Mouse (Mus musculus) lung, embryonic 15.5 days (tissue): ENCODE results near the gene Gm42417. TPM values are rescaled to one million over a fixed set of nuclear protein-coding genes. Genes with fewer than 3 reads are reported as not detected.
A peak's percentile ranks its signal among the peaks of the same experiment; 100 is the strongest.

Experiments
- ATAC-seq: fragments of 200-750 bp; cut with Nextera tagmentation; 2 replicates; pipeline ENCODE4 v1.8.0; 2017; ENCODE audit warnings: moderate number of reproducible peaks, borderline replicate concordance; ENCODE audit not compliant: low FRiP score, low TSS enrichment; ENCODE audit errors: extremely low read depth
- H3K27ac ChIP-seq: fragments of 300-500 bp; sonication (generic); 2 replicates; pipeline ENCODE4 v1.5.1; 2015; ENCODE audit warnings: moderate library complexity, mild to moderate bottlenecking, inconsistent platforms
- H3K27me3 ChIP-seq: fragments of 300-500 bp; sonication (generic); 2 replicates; pipeline ENCODE4 v1.6.1; 2015; ENCODE audit warnings: inconsistent platforms
- H3K36me3 ChIP-seq: fragments of 300-500 bp; sonication (generic); 2 replicates; pipeline ENCODE4 v1.6.1; 2015; ENCODE audit warnings: inconsistent platforms
- H3K4me1 ChIP-seq: fragments of 300-500 bp; sonication (generic); 2 replicates; pipeline ENCODE4 v1.6.1; 2015; ENCODE audit warnings: inconsistent platforms
- H3K4me2 ChIP-seq: fragments of 300-500 bp; sonication (generic); 2 replicates; pipeline ENCODE4 v1.6.1; 2015; ENCODE audit warnings: inconsistent platforms, mild to moderate bottlenecking, moderate library complexity
- H3K4me3 ChIP-seq: fragments of 300-500 bp; sonication (generic); 2 replicates; pipeline ENCODE4 v1.5.1; 2015; ENCODE audit warnings: mild to moderate bottlenecking, inconsistent platforms
- H3K9ac ChIP-seq: fragments of 300-500 bp; sonication (generic); 2 replicates; pipeline ENCODE4 v1.6.1; 2015; ENCODE audit warnings: inconsistent platforms
- H3K9me3 ChIP-seq: fragments of 300-500 bp; sonication (generic); 2 replicates; pipeline ENCODE4 v1.6.1; 2016; ENCODE audit warnings: inconsistent platforms
- WGBS: fragments of 180-500 bp; shearing (Covaris S2); methylation state at CpG from one replicate; pipeline ENCODE4 v1.1.7; 2015; 5-methylcytosine and 5-hydroxymethylcytosine counted together
- polyA plus RNA-seq: library from polyadenylated mRNA; unstranded; fragments of >200 nt; fragmentation: Nextera tagmentation; extraction: Ambion mirVana; gene quantifications from 2 replicates; pipeline ENCODE4 v1.2.1, GENCODE M21; 2015

Gene Gm42417
- polyA plus RNA-seq, 1 experiment from 2014 or later, result not detected

- no peak for ATAC-seq
- Histone ChIP-seq H3K27ac (no peak overlapping the region), H3K4me1 (peaks cover 63% of the 10 kb centered on the region), H3K4me3 (no peak overlapping the region), H3K4me2 (no peak overlapping the region), H3K9me3 (no peaks in the 10 kb centered on the region), H3K36me3 (peaks cover 55% of the 10 kb centered on the region), H3K27me3 (no peaks in the 10 kb centered on the region), H3K9ac (no peak overlapping the region)
- WGBS, result 82% methylated on average over 17 of the region's 17 CpGs
Observed at GRCm38 (mm10) chr1:36551904-36552303, 12.7 kb upstream of the Gm42417 start.

- ATAC-seq, result no peak
- H3K9ac ChIP-seq, result no peak overlapping the region
Observed at GRCm38 (mm10) chr1:36550075-36550863, 11.0 kb upstream of the Gm42417 start.

GRCm38 (mm10) chr1:36549491-36549890 is 10.3 kb upstream of the Gm42417 start:
- Histone ChIP-seq H3K36me3 (peaks cover 55% of the 10 kb centered on the region), H3K9ac (no peak overlapping the region)

More at GRCm38 (mm10) chr1:36550075-36550863, 11.0 kb upstream of the Gm42417 start:
- Histone ChIP-seq H3K4me3 (no peak overlapping the region), H3K27me3 (no peaks in the 10 kb centered on the region), H3K9me3 (no peaks in the 10 kb centered on the region), H3K36me3 (peaks cover 55% of the 10 kb centered on the region), H3K27ac (no peak overlapping the region), H3K4me2 (no peak overlapping the region), H3K4me1 (peaks cover 62% of the 10 kb centered on the region)
- 72% methylated on average over 20 of the region's 20 CpGs for WGBS

GRCm38 (mm10) chr1:36548771-36549170 is 9.5 kb upstream of the Gm42417 start:
- Histone ChIP-seq H3K27ac (peak overlapping the region; percentile 41; the same call in 1 of the 2 replicates), H3K4me1 (peaks cover 47% of the 10 kb centered on the region), H3K36me3 (peaks cover 49% of the 10 kb centered on the region), H3K27me3 (no peaks in the 10 kb centered on the region), H3K9ac (no peak overlapping the region), H3K4me2 (no peak overlapping the region), H3K4me3 (no peak overlapping the region), H3K9me3 (no peaks in the 10 kb centered on the region)
- no peak for ATAC-seq
- 29% methylated on average over 8 of the region's 8 CpGs for WGBS

More at GRCm38 (mm10) chr1:36549491-36549890, 10.3 kb upstream of the Gm42417 start:
- H3K4me1 ChIP-seq, result peaks cover 54% of the 10 kb centered on the region
- no peak overlapping the region for H3K4me3 ChIP-seq
- peak overlapping the region; percentile 41; the same call in 1 of the 2 replicates for H3K27ac ChIP-seq
- H3K4me2 ChIP-seq, result no peak overlapping the region
- H3K27me3 ChIP-seq, result no peaks in the 10 kb centered on the region
- no peaks in the 10 kb centered on the region for H3K9me3 ChIP-seq
- 71% methylated on average over 18 of the region's 18 CpGs for WGBS
- ATAC-seq, result no peak

- Histone ChIP-seq H3K4me2 (no peak overlapping the region), H3K4me1 (peaks cover 47% of the 10 kb centered on the region), H3K9ac (no peak overlapping the region), H3K27me3 (no peaks in the 10 kb centered on the region), H3K4me3 (no peak overlapping the region), H3K27ac (peak overlapping the region; percentile 78), H3K36me3 (peaks cover 43% of the 10 kb centered on the region), H3K9me3 (no peaks in the 10 kb centered on the region)
- ATAC-seq, result no peak
- whole genome bisulfite sequencing, result 24% methylated on average over 9 of the region's 9 CpGs
Observed at GRCm38 (mm10) chr1:36547981-36548598, 8.9 kb upstream of the Gm42417 start.

- no peaks in the 10 kb centered on the region for H3K9me3 ChIP-seq
- peak within 1 kb of the TSS; percentile 71 for H3K4me2 ChIP-seq
- ATAC-seq, result peak; percentile 98
- H3K4me3 ChIP-seq, result peak within 1 kb of the TSS; percentile 72
- H3K27ac ChIP-seq, result peak within 1 kb of the TSS; percentile 78
- peaks cover 32% of the 10 kb centered on the region for H3K36me3 ChIP-seq
- no peaks in the 10 kb centered on the region for H3K27me3 ChIP-seq
- H3K9ac ChIP-seq, result peak within 1 kb of the TSS; percentile 65
- WGBS, result under 1% methylated on average over 43 of the region's 43 CpGs
- peaks cover 47% of the 10 kb centered on the region for H3K4me1 ChIP-seq
Observed at GRCm38 (mm10) chr1:36546888-36547471, 7.8 kb upstream of the Gm42417 start, which contains the start of gene Ankrd39. Gene Ankrd39 (minus strand): TSS chr1:36547445.

GRCm38 (mm10) chr1:36545845-36546600 is 6.8 kb upstream of the Gm42417 start:
- Histone ChIP-seq H3K9me3 (no peaks in the 10 kb centered on the region), H3K27me3 (no peaks in the 10 kb centered on the region), H3K9ac (peak overlapping the region; percentile 65), H3K4me3 (peak overlapping the region; percentile 72), H3K36me3 (peaks cover 31% of the 10 kb centered on the region), H3K4me2 (peak overlapping the region; percentile 71), H3K27ac (no peak overlapping the region), H3K4me1 (peaks cover 43% of the 10 kb centered on the region)
- 67% methylated on average over 19 of the region's 19 CpGs for WGBS
- ATAC-seq, result no peak

GRCm38 (mm10) chr1:36545382-36545781 is 6.2 kb upstream of the Gm42417 start:
- no peak for ATAC-seq
- H3K27me3 ChIP-seq, result no peaks in the 10 kb centered on the region
- peaks cover 36% of the 10 kb centered on the region for H3K4me1 ChIP-seq
- no peak overlapping the region for H3K4me2 ChIP-seq
- no peak overlapping the region for H3K27ac ChIP-seq
- H3K36me3 ChIP-seq, result peaks cover 29% of the 10 kb centered on the region
- H3K4me3 ChIP-seq, result no peak overlapping the region
- H3K9ac ChIP-seq, result no peak overlapping the region
- 78% methylated on average over 2 of the region's 2 CpGs for WGBS
- H3K9me3 ChIP-seq, result no peaks in the 10 kb centered on the region

- ATAC-seq, result no peak
- Histone ChIP-seq H3K9ac (no peak overlapping the region), H3K9me3 (no peaks in the 10 kb centered on the region), H3K36me3 (peaks cover 31% of the 10 kb centered on the region), H3K27ac (no peak overlapping the region), H3K4me1 (peaks cover 15% of the 10 kb centered on the region), H3K4me3 (no peak overlapping the region), H3K4me2 (no peak overlapping the region), H3K27me3 (no peaks in the 10 kb centered on the region)
- 94% methylated on average over 9 of the region's 9 CpGs for WGBS
Observed at GRCm38 (mm10) chr1:36542925-36543324, 3.7 kb upstream of the Gm42417 start.

- H3K4me1 ChIP-seq, result peaks cover 8% of the 10 kb centered on the region
- H3K27me3 ChIP-seq, result no peaks in the 10 kb centered on the region
- no peak overlapping the region for H3K4me2 ChIP-seq
- H3K36me3 ChIP-seq, result peaks cover 31% of the 10 kb centered on the region
- no peak overlapping the region for H3K4me3 ChIP-seq
- no peak overlapping the region for H3K27ac ChIP-seq
- no peaks in the 10 kb centered on the region for H3K9me3 ChIP-seq
- no peak for ATAC-seq
- no peak overlapping the region for H3K9ac ChIP-seq
- WGBS, result 95% methylated on average over 16 of the region's 16 CpGs
Observed at GRCm38 (mm10) chr1:36541844-36542243, 2.6 kb upstream of the Gm42417 start.

GRCm38 (mm10) chr1:36540807-36541206 is 1.6 kb upstream of the Gm42417 start:
- H3K27me3 ChIP-seq, result no peaks in the 10 kb centered on the region
- H3K36me3 ChIP-seq, result peaks cover 31% of the 10 kb centered on the region
- no peak overlapping the region for H3K27ac ChIP-seq
- WGBS, result 95% methylated on average over 12 of the region's 12 CpGs
- H3K4me3 ChIP-seq, result no peak overlapping the region
- no peak overlapping the region for H3K9ac ChIP-seq
- no peaks in the 10 kb centered on the region for H3K9me3 ChIP-seq
- no peaks in the 10 kb centered on the region; the same call in 1 of the 2 replicates for H3K4me1 ChIP-seq
- no peak for ATAC-seq
- no peak overlapping the region for H3K4me2 ChIP-seq
